Mouse (Mus musculus): ENCODE measurements around the gene Nlrp1a. TPM values are rescaled to one million over a fixed set of nuclear protein-coding genes. Genes with fewer than 3 reads are reported as not detected.

The Nlrp1a gene
- polyA plus RNA-seq, 1 experiment from 2014 or later, result 0.21 TPM

Other genes starting within 250 kb of the Nlrp1a start
- gene Nup88, start 174.7 kb downstream of the Nlrp1a start, polyA plus RNA-seq (2015; fragmentation: Nextera tagmentation; extraction: Ambion mirVana), result 57.2 and 58.9 TPM in 2 replicates
- 89.1 and 98.7 TPM in 2 replicates for gene Rpain, start 174.5 kb downstream of the Nlrp1a start, polyA plus RNA-seq (2015; fragmentation: Nextera tagmentation; extraction: Ambion mirVana)
- 159 and 170 TPM in 2 replicates for gene C1qbp, start 161.7 kb downstream of the Nlrp1a start, polyA plus RNA-seq (2015; fragmentation: Nextera tagmentation; extraction: Ambion mirVana)
- gene Dhx33, start 140.3 kb downstream of the Nlrp1a start, polyA plus RNA-seq (2015; fragmentation: Nextera tagmentation; extraction: Ambion mirVana), result 5.8 and 6.6 TPM in 2 replicates
- 22.2 and 23.3 TPM in 2 replicates for gene Mis12, start 125.1 kb downstream of the Nlrp1a start, polyA plus RNA-seq (2015; fragmentation: Nextera tagmentation; extraction: Ambion mirVana)
- 35.7 and 37.9 TPM in 2 replicates for gene Derl2, start 124.9 kb downstream of the Nlrp1a start, polyA plus RNA-seq (2015; fragmentation: Nextera tagmentation; extraction: Ambion mirVana)
- 2.1 and 2.5 TPM in 2 replicates for gene 6330403K07Rik, start 111.2 kb downstream of the Nlrp1a start, polyA plus RNA-seq (2015; fragmentation: Nextera tagmentation; extraction: Ambion mirVana)
- 0.06 TPM in 2 replicates for gene Nlrp1b, start 86.0 kb upstream of the Nlrp1a start, polyA plus RNA-seq (2015; fragmentation: Nextera tagmentation; extraction: Ambion mirVana)

All from liver, embryonic 15.5 days (tissue).